Mouse (Mus musculus): Measurements from ENCODE around the gene Hmx2. TPM values are rescaled to one million over a fixed set of nuclear protein-coding genes. Genes with fewer than 3 reads are reported as not detected.

Hmx2 gene
- polyA plus RNA-seq, 1 experiment from 2014 or later, result 1.3 TPM

DNA sequence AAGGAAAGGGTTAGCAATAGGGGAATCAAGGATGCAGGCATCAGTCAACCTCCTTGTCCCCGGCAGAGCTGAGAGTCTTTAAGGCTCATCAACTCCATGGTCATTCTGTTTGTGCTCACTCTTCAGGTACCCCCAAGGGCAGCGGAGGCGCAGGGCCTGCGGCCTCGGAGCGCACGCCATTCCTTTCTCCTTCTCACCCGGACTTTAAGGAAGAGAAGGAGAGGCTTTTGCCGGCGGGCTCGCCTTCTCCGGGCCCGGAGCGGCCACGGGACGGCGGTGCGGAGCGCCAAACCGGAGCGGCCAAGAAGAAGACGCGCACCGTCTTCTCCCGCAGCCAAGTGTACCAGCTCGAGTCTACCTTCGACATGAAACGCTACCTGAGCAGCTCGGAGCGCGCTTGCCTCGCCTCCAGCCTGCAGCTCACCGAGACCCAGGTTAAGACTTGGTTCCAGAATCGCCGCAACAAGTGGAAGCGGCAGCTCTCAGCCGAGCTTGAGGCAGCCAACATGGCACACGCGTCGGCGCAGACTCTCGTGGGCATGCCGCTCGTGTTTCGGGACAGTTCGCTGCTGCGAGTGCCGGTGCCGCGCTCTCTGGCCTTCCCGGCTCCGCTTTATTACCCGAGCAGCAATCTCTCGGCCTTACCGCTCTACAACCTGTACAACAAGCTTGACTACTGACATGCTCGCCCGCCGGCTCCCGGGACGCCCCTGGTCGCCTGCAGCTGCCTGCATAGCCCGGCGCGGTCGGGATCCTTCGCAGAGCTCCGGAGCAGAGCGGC is 6.9 kb downstream of the Hmx2 start:
- no peaks in the 10 kb centered on the region; the same call in 1 of the 2 replicates for H3K9me3 ChIP-seq (ENCODE audit: control insufficient read depth, low read length)
- peaks cover 9% of the 10 kb centered on the region for H3K4me1 ChIP-seq (ENCODE audit: control insufficient read depth, insufficient read depth, low read depth, low read length)
- WGBS, result under 1% methylated on average over 55 of the region's 68 CpGs
- no peak overlapping the region for H3K9ac ChIP-seq (ENCODE audit: low read depth, low read length)
- no peaks in the 10 kb centered on the region for H3K36me3 ChIP-seq (ENCODE audit: control insufficient read depth, insufficient read depth, low read length)
- peak overlapping the region; percentile 38 for H3K4me2 ChIP-seq (ENCODE audit: low read length)
- peak overlapping the region; percentile 19 for H3K4me3 ChIP-seq (ENCODE audit: low read length)
- no peak for ATAC-seq
- H3K27ac ChIP-seq (ENCODE audit: low read depth, low read length), result no peak overlapping the region
- H3K27me3 ChIP-seq (replicated peaks; ENCODE audit: control insufficient read depth, insufficient read depth, low read length), result peaks cover 67% of the 10 kb centered on the region

DNA sequence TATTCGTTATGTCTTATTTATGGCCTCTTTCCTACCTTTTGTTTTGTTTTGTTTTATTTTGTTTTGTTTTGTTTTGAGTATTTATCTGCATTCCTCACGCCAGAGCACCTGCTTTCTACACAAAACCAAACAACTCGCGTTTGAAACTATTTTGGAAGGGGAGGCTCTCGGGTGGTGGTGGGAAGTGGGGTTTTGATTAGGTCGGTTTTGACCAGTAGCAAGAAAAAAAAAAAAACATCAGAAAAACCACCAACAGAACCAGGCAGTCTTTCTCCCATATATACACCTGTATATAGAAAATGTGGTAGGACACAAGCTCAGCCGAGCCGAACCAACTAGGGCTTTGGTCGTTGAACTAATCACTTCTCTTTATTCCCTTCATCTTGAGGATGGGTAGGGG is 7.5 kb downstream of the Hmx2 start:
- no peak overlapping the region; the same call in 1 of the 2 replicates for H3K4me2 ChIP-seq (ENCODE audit: low read length)
- H3K27ac ChIP-seq (ENCODE audit: low read depth, low read length), result no peak overlapping the region
- peaks cover 13% of the 10 kb centered on the region for H3K4me1 ChIP-seq (ENCODE audit: control insufficient read depth, insufficient read depth, low read depth, low read length)
- H3K36me3 ChIP-seq (ENCODE audit: control insufficient read depth, insufficient read depth, low read length), result no peaks in the 10 kb centered on the region
- no peak overlapping the region; the same call in 1 of the 2 replicates for H3K4me3 ChIP-seq (ENCODE audit: low read length)
- H3K27me3 ChIP-seq (replicated peaks; ENCODE audit: control insufficient read depth, insufficient read depth, low read length), result peaks cover 61% of the 10 kb centered on the region
- 2% methylated on average over 9 of the region's 9 CpGs for WGBS
- no peaks in the 10 kb centered on the region; the same call in 1 of the 2 replicates for H3K9me3 ChIP-seq (ENCODE audit: control insufficient read depth, low read length)
- ATAC-seq, result no peak
- no peak overlapping the region for H3K9ac ChIP-seq (ENCODE audit: low read depth, low read length)

DNA sequence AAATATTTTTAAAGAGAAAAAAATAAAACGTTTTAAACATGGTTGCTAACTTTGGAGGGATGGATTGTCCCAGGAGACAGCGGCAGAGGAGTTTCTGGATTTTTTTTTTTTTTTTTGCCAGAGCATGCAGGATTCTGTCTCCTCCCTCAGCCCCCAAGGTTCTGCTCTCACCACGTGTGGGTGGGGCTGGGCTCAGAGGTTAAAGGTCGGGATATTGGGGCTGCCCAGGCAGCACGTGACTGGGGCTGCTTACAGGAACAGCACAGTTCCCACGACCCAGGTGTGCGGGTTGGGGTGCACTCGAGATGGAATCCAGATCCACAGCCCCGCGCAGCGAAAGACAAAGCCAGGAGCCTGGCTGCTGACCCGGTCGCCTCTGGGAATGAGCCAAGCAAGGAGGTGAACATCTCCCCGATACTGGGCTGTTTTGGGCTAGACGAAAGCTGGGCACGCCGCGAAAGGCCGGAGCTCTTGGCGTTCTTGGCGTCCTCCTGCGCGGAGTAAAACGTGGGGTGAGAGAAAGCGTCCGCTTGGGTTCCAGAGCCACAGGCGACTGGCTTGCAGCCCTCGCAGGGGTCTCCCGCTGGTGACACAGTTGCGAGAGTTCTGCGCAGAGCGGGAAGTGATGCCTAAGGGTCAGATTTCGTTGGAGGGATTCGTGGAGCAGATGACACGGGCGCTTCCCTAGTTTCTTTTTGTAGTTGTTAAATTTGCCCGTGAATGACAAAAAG is 8.1 kb downstream of the Hmx2 start:
- no peak overlapping the region for H3K4me2 ChIP-seq (ENCODE audit: low read length)
- no peaks in the 10 kb centered on the region for H3K36me3 ChIP-seq (ENCODE audit: control insufficient read depth, insufficient read depth, low read length)
- no peak for ATAC-seq
- H3K9me3 ChIP-seq (ENCODE audit: control insufficient read depth, low read length), result no peaks in the 10 kb centered on the region; the same call in 1 of the 2 replicates
- H3K9ac ChIP-seq (ENCODE audit: low read depth, low read length), result no peak overlapping the region
- WGBS, result under 1% methylated on average over 37 of the region's 37 CpGs
- H3K4me1 ChIP-seq (ENCODE audit: control insufficient read depth, insufficient read depth, low read depth, low read length), result peaks cover 16% of the 10 kb centered on the region
- H3K27ac ChIP-seq (ENCODE audit: low read depth, low read length), result no peak overlapping the region
- H3K27me3 ChIP-seq (replicated peaks; ENCODE audit: control insufficient read depth, insufficient read depth, low read length), result peaks cover 55% of the 10 kb centered on the region
- peak overlapping the region; percentile 14; the same call in 1 of the 2 replicates for H3K4me3 ChIP-seq (ENCODE audit: low read length)

DNA sequence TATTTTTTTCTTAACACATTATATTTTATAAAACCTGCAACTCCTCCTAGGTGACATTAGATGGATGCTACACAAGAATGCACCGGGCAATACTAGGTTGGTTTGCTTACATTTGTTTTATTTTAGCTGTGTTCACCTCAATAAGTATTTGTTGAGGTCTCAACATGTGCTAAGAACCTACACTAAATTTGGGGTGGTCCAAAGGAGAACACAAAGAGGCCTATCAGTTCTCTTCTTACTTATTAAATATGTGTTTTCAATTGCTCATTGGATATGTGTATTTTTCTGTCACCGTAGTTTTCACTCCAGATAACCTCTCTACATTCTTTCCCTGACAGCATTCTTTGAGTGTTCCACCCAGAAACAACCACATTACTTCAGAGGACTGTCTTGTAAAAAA is 9.2 kb downstream of the Hmx2 start:
- H3K4me3 ChIP-seq (ENCODE audit: low read length), result no peak overlapping the region
- peaks cover 45% of the 10 kb centered on the region for H3K27me3 ChIP-seq (replicated peaks; ENCODE audit: control insufficient read depth, insufficient read depth, low read length)
- WGBS, result 37% methylated on average over 2 of the region's 2 CpGs
- H3K4me1 ChIP-seq (ENCODE audit: control insufficient read depth, insufficient read depth, low read depth, low read length), result peaks cover 16% of the 10 kb centered on the region
- H3K9me3 ChIP-seq (ENCODE audit: control insufficient read depth, low read length), result no peaks in the 10 kb centered on the region; the same call in 1 of the 2 replicates
- H3K9ac ChIP-seq (ENCODE audit: low read depth, low read length), result no peak overlapping the region
- H3K36me3 ChIP-seq (ENCODE audit: control insufficient read depth, insufficient read depth, low read length), result no peaks in the 10 kb centered on the region; the same call in 1 of the 2 replicates
- H3K27ac ChIP-seq (ENCODE audit: low read depth, low read length), result no peak overlapping the region
- ATAC-seq, result no peak
- H3K4me2 ChIP-seq (ENCODE audit: low read length), result no peak overlapping the region

DNA sequence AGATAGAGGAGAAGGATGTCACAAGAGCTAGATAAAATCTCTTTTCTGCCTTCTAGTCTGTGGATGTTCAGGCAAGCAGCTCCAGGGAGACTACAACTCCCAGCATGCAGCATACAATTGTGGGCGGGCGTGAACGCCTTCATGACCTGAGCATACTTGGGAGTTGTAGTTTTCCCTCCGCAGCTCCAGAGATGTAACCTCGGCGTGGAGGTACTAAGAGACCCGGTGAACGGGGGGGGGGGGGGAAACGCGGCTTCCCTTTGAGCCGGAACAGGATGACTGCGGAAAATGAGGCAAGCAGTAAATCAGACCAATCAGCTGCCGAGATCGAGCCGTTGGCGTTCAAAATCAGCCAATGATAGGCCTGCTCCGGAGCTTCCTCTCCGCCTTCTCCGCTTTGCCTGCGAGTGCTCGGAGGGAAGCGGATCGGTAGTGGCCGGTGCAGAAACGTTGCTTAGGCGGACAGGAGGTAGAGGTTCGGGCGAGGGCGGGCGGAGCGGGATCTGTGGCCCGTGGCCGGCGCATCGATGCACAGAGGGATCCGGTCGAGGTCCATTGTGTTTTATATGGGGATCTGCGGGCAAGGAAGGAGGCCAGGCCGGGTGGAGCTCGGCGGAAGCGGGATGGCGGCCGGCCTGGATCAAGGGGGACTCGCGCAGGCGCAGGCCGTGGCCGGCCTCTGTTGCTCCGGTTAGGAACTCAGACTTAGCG is 11.6 kb downstream of the Hmx2 start, which contains the start of gene Bub3:
Gene Bub3, plus strand, starts transcription at position 237 of the 711 bp plus-strand sequence.
- Histone ChIP-seq H3K27ac (ENCODE audit: low read depth, low read length) (peak within 1 kb of the TSS; percentile 94), H3K4me3 (ENCODE audit: low read length) (peak within 1 kb of the TSS; percentile 78), H3K4me1 (ENCODE audit: control insufficient read depth, insufficient read depth, low read depth, low read length) (peaks cover 11% of the 10 kb centered on the region), H3K27me3 (replicated peaks; ENCODE audit: control insufficient read depth, insufficient read depth, low read length) (peaks cover 30% of the 10 kb centered on the region), H3K9me3 (ENCODE audit: control insufficient read depth, low read length) (no peaks in the 10 kb centered on the region), H3K36me3 (ENCODE audit: control insufficient read depth, insufficient read depth, low read length) (peaks cover 10% of the 10 kb centered on the region), H3K4me2 (ENCODE audit: low read length) (peak within 1 kb of the TSS; percentile 80), H3K9ac (ENCODE audit: low read depth, low read length) (peak within 1 kb of the TSS; percentile 94)
- under 1% methylated on average over 37 of the region's 51 CpGs for WGBS
- peak; percentile 94 for ATAC-seq

DNA sequence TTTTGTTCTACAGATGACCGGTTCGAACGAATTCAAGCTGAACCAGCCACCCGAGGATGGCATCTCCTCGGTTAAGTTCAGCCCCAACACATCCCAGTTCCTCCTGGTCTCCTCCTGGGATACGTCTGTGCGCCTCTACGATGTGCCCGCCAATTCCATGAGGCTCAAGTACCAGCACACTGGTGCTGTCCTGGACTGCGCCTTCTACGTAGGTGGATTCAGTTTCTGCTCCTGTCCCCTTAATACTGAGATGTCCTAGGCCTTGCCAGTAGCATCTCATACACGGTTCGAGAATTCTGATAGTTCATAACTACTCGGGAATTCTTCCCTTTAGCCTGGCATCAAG is 12.1 kb downstream of the Hmx2 start:
- Histone ChIP-seq H3K4me2 (ENCODE audit: low read length) (peak overlapping the region; percentile 80), H3K4me3 (ENCODE audit: low read length) (peak overlapping the region; percentile 78), H3K4me1 (ENCODE audit: control insufficient read depth, insufficient read depth, low read depth, low read length) (peaks cover 9% of the 10 kb centered on the region), H3K36me3 (ENCODE audit: control insufficient read depth, insufficient read depth, low read length) (peaks cover 10% of the 10 kb centered on the region), H3K9me3 (ENCODE audit: control insufficient read depth, low read length) (no peaks in the 10 kb centered on the region), H3K27me3 (replicated peaks; ENCODE audit: control insufficient read depth, insufficient read depth, low read length) (peaks cover 26% of the 10 kb centered on the region), H3K9ac (ENCODE audit: low read depth, low read length) (peak overlapping the region; percentile 94), H3K27ac (ENCODE audit: low read depth, low read length) (peak overlapping the region; percentile 94)
- 1% methylated on average over 14 of the region's 14 CpGs for WGBS
- ATAC-seq, result peak; percentile 62

DNA sequence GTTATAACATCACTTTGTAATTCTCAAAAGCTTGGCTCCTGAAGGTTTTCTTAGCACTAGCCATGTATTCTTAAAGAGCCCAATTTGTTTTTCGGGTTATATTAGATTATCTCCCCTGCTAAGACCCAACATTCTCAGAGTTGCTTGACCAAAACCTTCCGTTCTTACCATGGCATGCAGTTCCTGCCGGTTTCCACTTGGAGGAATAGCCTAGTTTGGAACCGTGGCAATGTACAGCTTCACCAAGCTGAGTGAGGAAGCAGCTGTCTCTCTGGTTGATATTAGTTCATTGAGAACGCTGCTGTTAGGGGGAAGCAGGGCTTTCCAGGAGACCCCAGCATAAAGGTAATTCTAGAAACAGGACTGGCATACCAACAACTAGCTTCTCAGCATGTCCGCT is 26.7 kb downstream of the Hmx2 start:
- H3K27ac ChIP-seq (ENCODE audit: low read depth, low read length), result no peak overlapping the region
- 81% methylated on average over 6 of the region's 6 CpGs for WGBS
- H3K9ac ChIP-seq (ENCODE audit: low read depth, low read length), result no peak overlapping the region
- H3K36me3 ChIP-seq (ENCODE audit: control insufficient read depth, insufficient read depth, low read length), result peaks cover 19% of the 10 kb centered on the region
- H3K9me3 ChIP-seq (ENCODE audit: control insufficient read depth, low read length), result no peaks in the 10 kb centered on the region
- H3K4me1 ChIP-seq (ENCODE audit: control insufficient read depth, insufficient read depth, low read depth, low read length), result no peaks in the 10 kb centered on the region
- no peak overlapping the region for H3K4me3 ChIP-seq (ENCODE audit: low read length)
- no peaks in the 10 kb centered on the region for H3K27me3 ChIP-seq (replicated peaks; ENCODE audit: control insufficient read depth, insufficient read depth, low read length)
- ATAC-seq, result no peak
- H3K4me2 ChIP-seq (ENCODE audit: low read length), result no peak overlapping the region

DNA sequence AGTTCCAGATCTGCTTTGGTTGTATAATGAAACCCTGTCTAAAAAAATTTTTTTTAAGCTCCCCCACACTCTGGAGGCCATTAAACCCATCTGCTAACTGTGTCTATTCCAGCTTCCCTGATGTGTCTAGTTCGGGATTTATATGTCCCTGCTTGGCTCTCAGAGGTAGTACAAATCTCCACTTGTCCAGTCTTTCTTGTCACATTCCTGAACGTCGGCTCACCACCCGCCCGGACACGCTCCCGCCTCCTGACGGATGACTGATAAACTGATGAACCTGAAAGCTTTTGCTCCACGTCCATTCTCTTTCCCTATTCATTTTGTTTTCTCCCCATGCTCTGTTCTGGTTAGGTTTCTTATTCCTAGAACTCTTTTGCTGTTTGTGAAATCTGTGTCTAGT is 33.6 kb downstream of the Hmx2 start:
- Histone ChIP-seq H3K4me1 (ENCODE audit: control insufficient read depth, insufficient read depth, low read depth, low read length) (no peaks in the 10 kb centered on the region), H3K27me3 (replicated peaks; ENCODE audit: control insufficient read depth, insufficient read depth, low read length) (no peaks in the 10 kb centered on the region), H3K4me2 (ENCODE audit: low read length) (no peak overlapping the region), H3K4me3 (ENCODE audit: low read length) (no peak overlapping the region), H3K9me3 (ENCODE audit: control insufficient read depth, low read length) (no peaks in the 10 kb centered on the region), H3K27ac (ENCODE audit: low read depth, low read length) (no peak overlapping the region), H3K9ac (ENCODE audit: low read depth, low read length) (no peak overlapping the region), H3K36me3 (ENCODE audit: control insufficient read depth, insufficient read depth, low read length) (no peaks in the 10 kb centered on the region)
- WGBS, result 55% methylated on average over 9 of the region's 9 CpGs
- no peak for ATAC-seq

DNA sequence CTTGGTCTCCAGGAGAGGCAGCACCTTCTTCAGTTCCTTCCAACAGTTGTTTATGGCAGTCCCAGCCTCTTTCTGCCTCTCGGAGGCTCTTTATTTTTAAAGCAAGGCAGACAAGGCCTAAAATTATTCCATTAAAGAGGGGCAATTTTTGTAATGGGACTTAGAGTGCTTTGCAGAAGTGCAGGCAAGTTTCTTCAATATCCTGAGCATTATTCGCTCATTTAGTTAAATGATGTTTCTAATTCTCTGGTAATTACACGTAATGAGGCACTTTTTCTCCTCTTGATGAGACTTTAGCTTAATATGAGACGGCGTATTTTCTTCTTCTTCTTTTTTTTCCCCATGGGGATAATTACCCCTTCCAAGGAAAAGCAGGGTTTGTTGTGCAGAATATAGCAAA is 37.0 kb downstream of the Hmx2 start:
- WGBS, result 75% methylated on average over 5 of the region's 5 CpGs
- no peak overlapping the region for H3K27ac ChIP-seq (ENCODE audit: low read depth, low read length)
- H3K4me3 ChIP-seq (ENCODE audit: low read length), result no peak overlapping the region
- no peaks in the 10 kb centered on the region for H3K27me3 ChIP-seq (replicated peaks; ENCODE audit: control insufficient read depth, insufficient read depth, low read length)
- no peak overlapping the region for H3K9ac ChIP-seq (ENCODE audit: low read depth, low read length)
- H3K4me2 ChIP-seq (ENCODE audit: low read length), result no peak overlapping the region
- H3K4me1 ChIP-seq (ENCODE audit: control insufficient read depth, insufficient read depth, low read depth, low read length), result no peaks in the 10 kb centered on the region
- no peaks in the 10 kb centered on the region for H3K9me3 ChIP-seq (ENCODE audit: control insufficient read depth, low read length)
- no peak for ATAC-seq
- no peaks in the 10 kb centered on the region for H3K36me3 ChIP-seq (ENCODE audit: control insufficient read depth, insufficient read depth, low read length)

Data from hindbrain, embryonic 16.5 days (tissue).